Mouse (Mus musculus) cerebellum, adult 11 months (tissue): ENCODE measurements at regions not wholly inside any gene's neighbourhood (a gene's known extent, or its start where the extent isn't known, plus 50 kb on each side); places are given as distances from the start of the nearest gene placed in this dataset.
A peak's percentile ranks its signal among the peaks of the same experiment; 100 is the strongest.
"Not testable (repeated sequence)": the region's sequence is repeated elsewhere in the genome, so short reads cannot be mapped to it uniquely, and the experiment has no call there.

Experiments
- DNase-seq: peaks from one replicate; pipeline ENCODE4 v3.0.0; 2022

DNA sequence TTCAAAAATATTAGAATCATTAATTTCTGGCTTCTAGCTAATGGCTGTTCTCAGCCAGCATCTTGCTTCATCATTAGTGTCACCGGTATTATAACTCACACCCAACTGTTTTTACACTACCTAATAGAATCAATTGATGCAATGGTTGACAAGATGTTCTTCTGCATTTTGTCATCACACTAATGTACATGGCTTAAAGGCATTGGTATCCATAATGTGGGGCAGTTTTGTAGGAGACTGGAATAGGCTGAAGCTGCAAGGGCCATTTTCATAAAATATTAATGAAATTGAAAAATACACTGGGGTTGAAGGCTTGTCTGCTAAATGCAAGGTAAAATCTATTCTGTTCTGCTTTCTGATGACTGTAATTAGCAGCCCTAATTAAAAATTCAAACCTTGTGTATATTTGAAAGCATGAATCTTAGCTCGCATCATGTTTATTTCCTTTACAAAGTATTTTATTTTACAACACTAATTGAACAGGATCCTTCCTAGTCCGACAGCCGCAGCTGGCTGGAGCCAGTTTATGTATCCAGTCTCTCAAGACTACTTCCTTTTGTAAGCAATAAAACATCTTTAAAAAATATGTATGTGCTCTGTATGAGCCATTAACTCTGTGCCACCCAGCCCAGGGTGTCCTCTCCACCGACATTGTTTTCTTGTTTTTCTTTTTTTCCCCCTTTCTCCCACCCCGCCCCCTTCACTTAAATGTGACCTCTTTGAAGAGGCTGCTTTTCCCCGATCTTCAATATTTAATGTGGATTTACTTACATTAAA, 259.6 kb downstream of the Pou4f1 start:
- no peak for DNase-seq

DNA sequence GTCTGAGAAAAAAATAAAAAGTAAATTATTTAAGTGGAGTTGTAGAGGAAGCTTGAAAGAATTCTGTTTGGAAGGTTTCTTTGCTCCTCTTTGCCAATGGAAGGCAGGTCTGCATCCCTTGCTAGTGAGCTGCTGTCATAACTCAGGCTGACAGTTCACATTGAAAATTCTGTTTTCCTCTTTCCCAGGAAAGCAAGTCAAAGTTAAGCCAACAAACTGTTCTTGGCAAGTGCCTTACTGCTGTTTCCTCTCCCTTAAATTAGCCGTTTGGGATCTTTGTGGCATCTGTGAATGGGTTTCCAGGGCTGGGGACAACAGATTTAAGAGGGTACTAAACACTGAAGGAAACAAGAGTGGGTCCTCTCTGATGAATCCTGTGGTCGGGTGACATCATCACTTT, 261.2 kb downstream of the Pou4f1 start:
- DNase-seq, result no peak

DNA sequence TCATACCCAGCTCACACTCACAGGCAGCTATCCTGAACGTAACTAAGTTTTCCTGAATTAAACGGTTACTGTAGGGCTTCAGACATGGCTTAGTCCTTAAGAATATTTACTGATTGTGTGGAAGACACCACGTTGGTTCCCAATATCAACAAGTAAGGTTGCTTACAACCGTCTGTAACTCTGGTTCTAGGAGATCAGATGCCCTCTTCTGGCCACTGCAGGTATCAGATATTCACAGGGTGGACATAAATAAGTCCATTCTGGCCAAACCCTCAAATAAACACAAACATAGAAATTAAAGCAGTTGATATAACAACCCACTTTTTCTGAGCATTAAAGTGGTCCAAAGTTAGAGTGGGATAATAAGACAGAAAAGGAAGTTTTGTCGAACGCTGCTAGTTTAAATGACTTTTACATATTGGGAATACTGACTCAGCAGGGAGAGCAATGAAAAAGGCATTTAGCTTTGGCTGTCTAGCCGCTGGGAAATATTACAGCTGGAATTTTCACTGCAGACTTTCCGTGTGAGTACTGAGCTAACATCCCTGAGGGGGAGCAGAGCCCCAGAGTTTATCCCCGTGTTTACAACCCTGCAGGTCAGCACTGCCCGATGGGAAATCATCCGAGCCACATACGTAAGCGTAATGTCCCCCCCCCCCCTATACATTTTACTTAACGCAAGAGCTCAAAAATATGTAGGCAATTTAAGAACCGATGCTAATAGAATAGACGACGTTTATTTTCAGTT, 264.4 kb downstream of the Pou4f1 start:
- no peak for DNase-seq

DNA sequence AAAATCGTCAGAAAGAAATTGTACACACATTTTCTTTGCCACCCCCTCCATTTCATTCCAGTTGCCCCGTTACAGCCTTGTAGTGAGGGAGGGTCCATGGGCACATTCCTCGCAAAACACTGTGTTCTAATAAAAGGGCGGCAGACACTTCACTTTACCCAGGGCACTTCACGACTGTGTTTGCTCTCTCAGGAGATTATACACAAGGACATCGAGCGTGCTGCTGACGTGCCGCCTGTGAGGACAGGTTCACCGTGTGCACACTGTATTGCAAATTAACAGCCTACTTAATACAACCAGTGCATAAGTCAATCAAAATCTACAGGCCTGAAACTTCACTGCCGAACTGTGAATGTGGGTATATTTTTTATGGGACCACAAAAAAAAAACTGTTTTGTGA, 274.6 kb downstream of the Pou4f1 start:
- no peak for DNase-seq

DNA sequence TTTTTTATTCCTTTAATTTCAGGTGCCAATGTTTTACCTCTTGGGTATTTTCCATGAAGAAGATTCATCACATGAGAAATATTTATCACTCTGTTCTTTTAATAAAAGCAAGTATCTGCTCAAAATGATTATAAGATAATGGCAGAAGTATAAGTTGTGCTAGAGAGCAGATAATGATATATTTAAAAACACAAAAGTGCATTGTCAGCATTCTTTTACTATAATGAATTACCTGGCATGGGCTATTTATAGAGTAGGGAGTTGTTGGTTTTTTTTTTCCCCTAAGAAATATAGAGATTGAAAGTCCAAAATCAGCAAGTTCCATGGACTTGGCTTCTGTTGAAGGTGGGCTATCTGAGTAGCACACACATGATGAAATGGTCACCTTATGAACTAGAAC, 292.7 kb downstream of the Pou4f1 start:
- DNase-seq, result no peak

DNA sequence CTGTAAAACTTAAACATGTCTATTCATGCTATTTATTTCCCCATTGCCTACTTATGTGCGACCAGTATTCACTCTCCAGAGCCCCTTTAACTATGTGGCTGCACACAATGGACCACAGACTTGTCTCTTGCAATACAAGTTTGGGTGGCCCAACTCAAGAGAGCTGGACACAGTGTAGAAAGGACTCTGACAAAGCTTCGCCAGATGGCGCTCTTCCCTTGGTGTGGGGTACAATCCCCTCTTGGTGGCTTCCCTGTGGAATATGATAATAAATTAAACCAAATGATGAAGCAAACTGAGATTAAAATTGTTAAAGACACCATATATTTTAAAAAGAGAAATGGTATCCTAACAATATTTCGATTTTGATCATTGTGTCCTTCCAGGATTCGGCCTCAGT, 302.6 kb upstream of the Ednrb start:
- peak; percentile 3 for DNase-seq

DNA sequence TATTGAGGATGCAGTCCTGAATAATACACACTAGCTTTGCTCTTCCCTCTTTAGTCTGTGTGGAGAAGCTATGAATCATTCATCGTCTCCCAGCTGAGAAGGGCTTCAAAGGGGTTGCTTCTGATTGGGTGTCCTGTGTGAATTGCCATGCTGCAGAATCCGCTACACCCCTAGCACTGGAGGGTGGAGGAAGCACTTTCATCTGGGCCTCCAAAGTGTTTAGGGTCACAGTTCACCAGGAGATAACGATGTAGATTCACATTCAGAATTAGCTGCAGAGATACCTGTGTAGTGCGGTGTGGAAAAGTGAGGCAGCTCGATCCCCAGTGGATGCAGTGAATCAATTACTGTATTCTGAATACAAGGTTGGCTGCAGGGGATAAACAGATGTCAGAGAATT, 301.2 kb upstream of the Ednrb start:
- DNase-seq, result no peak

DNA sequence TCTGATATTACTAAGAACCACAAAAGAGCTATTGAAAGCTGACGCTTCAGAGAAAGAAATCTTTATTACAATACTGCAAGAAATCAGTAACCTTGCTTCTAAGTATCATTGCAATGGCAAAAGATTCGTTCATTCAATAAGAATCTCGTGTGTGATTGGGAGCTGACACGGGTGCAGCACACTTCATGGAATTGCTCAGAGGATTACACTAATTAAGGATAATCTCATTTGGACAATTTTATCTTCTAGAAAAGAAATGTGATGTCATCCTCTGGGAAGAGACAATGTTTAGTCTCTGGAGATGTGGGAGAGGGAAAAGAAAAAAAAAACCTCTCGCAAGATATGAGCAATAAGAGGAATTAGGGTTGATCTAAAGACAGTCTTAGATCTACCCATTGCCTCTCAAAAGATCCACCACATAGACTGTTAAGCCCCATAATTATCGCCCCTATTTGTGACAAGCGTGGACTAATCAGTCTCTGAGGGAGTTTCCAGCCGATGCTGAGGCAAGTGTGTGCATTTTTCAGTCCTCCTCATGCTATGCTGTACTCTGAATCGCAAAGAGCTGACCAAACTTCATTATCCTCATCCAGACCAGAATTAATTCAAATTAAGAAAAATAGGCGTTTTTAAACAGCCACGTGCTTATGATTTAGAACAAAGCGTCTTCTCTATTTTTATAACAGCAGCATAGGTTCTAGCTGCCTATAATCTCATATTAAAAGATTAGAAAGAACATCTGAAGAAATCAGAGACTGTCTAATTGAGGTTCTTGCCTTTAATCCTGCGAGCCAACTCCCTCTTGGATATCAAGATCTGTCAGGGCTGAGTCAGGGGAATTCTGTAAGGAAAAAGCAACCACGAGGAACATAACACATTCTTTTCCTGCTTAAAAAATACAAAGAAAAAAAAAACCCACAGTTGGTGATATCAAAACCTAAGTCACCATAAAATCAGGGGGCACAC, 271.1 kb upstream of the Ednrb start:
- no peak for DNase-seq

DNA sequence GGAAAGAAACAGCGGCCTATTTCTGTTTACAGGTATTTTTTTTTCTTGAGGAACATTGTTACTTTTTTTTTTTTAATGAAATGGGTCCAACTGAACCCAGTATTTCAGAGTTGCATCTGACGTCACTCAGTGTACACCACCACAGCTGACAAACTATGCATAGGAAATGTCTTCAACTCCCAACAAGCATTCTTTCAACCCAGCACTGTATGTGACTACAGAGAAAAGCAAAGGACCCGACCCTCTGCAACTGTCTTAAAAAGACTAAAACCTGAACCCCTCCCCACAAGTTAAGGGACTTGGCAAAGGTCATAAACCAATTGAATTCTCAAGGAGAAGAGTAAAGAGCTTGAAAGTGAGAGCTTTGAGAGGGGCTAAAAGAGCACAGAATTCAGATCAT, 270.0 kb upstream of the Ednrb start:
- DNase-seq, result no peak

DNA sequence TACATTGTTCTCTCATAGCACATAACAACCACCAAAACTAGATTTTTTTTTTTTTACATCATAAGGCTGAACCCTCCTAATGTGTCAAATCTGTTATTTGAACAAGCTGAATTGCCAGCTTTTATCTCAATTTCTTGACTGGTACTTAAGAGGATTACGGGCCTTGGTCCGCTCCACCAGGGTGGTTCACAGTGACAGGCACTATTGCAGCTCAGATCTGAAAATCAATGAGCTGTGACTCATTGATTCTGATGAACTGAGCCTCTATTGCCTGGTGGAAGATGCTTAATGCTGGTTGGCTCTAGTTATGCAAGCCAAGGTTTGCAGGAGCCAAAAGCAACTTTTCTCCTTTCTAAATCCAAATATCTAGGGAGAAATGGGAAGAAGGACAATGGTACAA, 269.2 kb upstream of the Ednrb start:
- DNase-seq, result no peak

DNA sequence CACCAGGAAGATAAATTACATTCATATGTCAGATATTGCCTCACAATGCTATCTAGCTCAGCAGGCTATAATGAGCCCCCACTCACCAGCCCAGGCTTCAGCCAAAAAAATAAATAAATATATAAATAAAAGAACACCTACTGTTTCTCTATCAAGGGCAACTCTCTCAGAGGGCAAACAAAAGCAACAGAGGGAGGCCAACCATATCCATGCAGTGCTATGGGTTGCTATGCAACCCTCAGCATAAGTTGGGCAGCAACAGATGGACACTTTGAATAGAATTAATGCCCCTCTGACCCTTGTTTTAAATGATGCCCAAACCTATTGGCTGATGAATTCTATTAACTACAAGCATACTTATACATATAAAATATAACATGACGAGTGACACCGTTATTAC, 242.2 kb upstream of the Ednrb start:
- DNase-seq, result no peak

DNA sequence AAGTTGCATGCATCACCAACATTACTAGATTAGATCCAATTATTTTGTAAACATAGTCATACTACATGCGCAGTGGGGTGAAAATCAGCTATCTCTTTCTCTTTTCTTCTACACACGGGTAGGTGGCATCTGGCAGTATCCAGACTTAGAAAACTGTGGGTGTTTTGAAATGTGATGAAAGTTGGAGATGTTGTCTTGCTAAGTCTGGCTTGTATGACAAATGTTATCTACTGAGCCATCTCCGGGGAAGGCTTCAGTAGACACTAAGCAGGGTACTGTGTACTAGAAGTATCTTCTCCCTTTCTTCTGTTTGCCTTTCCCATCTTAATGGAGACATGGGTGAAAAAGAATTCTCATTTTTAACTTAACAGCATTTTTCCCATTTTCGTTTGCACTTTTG, 220.0 kb upstream of the Ednrb start:
- DNase-seq, result not testable (repeated sequence)

DNA sequence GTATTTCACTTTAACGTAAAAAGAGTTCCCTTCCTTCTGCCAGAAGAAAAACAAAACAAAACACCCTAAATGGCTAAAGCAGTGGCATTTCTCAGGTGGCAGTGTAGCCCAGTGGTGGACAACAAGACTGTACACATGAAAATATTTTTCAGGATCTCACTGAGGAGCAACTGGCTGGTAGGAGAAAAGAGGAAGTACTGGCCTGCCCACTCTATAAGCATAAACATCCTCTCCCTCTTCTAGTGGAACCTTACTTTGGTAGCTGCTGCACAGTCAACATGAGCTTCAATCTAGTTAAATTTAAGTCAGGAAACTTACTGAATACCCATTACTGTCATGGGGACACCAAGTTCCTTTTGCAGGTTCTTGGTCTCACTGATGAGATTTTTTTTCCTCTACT, 209.5 kb upstream of the Ednrb start:
- DNase-seq, result no peak

DNA sequence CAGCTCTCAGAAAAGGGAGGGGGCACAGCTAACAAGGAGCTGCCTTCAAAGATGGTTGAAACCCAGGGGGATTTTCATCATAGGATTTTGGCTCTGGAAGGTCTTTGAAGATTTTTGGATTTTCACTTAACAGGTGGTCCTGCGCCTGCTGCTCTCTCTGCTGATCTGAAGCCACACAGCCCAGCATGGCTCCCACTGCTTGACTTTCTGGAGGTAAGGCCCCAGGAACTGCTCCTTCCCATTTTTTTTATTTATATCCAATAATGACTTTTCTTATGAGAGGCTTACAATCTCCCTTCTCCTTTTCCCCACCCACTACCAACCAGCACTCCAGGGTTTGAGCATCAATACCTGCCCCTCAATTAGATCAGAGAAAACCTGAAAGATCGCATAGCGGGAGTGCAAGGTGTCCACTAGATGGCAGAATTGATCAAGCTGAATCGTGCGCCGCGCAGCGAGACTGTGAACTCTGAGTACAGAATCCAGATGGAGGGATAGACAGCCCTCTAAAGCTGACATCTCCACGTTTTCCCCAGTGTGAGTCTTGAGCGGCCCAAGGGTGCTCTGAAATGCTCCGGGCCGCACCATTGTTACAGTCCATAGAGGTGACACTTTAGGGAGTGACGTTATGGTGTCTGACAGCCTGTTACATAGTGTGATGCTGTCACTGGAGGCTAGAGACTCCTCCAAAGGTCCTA, 194.6 kb upstream of the Ednrb start:
- DNase-seq, result peak; percentile 21

DNA sequence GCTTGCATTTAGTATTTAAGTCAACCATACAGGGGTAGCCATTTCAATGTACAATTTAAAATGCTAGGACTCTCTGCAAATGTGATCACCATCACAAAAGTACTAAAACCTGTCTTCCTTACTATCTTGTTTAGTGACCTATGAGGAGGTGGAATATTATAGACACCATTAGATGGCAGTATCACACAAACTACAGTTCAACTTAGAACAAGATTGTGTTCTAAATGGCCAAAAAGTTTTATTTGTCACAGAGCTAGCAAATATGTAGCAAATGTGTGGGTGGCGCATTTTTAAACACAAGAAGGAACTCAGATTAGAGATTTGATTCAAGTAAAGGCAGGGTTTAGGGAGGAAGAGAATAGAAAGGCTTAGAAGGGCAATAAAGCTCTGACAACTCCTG, 189.4 kb upstream of the Ednrb start:
- no peak for DNase-seq

DNA sequence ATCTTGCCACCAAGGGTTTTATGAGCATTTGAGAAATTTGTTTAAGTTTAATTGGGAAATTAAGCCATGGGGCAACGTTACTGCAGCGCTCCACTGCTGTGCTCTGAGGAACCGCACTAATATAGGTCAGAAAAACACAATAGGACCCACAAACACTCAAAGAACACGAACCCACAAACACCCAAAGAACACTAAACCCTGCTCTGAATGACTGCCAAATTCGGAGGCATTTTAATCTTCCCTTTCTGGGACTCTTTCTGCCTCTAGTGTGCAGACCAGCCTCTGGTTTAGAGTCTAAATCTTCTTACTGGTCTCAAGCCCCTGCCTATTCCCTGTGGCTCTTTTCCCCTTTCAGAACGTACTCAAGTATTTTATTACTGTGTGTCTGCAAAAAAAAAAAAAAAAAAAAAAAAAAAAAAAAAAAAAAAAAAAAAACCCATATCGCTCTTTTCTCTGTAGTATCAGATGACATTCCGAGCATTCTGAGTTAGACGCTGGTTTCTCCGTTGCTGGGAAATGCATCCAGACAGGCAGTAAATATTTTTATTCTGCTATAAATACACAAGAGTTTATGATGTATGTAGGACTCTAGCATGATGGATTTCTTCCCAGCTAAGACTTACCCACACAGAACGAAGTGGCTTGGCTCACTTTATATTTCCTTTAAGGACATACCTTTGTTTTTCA, 186.7 kb upstream of the Ednrb start:
- DNase-seq, result no peak

DNA sequence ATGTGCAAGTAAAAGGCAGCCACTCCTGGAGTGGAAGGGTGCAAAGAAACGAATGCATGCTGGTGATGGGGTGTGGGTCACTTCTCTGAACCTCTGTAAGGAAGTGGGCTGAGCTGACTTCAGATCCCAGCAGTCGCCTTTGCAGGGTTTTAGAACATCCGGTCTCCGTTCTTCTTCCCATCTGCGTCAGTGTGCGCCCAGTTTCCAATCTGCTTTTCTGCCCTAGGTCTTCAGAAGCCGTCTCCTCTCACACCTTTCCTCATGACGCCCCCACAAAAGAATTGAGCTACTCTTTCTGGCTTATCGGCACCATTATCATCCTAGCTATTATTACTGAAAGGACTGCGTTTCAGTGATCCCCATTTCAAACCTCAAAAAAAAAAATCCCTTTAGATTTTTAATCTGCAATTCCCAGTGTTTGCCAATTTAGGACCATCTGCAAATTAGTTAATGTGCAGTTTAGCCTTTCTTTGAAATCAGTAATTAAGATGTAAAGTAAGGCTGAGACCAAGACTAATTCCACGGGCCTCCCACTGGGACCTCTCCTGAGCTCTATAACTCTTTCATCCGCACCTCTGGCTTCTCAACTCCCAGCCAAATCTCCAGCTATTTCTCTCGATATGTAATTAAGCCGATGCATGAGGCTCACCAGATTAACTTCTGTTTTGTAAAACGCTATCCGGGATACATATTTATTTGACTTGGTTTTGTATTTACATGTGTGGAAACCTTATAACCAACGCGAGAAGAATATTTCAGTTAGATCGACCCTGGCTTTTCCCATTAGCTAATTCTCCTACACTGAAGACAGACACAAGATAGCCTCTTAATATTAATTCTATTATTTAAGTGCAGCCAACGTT, 185.7 kb upstream of the Ednrb start:
- DNase-seq, result no peak

DNA sequence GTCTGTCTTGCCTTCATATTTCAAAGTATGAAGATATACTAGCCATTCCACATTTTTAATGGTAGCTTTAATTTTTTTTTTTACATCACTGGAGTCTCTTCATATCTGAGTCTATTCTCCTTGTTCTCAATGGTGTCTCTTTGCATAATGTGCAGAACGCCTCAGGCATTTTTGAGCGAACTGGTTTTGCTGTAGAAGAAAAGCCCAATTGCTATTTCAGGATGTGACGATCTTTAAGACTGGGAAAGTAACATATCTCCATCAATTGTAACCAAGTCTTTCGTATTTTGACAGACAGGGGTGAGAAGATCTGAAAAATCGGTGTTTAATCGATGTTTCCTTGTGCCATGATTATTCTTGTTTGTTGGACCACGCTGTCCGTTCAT, 183.7 kb upstream of the Ednrb start:
- DNase-seq, result no peak

DNA sequence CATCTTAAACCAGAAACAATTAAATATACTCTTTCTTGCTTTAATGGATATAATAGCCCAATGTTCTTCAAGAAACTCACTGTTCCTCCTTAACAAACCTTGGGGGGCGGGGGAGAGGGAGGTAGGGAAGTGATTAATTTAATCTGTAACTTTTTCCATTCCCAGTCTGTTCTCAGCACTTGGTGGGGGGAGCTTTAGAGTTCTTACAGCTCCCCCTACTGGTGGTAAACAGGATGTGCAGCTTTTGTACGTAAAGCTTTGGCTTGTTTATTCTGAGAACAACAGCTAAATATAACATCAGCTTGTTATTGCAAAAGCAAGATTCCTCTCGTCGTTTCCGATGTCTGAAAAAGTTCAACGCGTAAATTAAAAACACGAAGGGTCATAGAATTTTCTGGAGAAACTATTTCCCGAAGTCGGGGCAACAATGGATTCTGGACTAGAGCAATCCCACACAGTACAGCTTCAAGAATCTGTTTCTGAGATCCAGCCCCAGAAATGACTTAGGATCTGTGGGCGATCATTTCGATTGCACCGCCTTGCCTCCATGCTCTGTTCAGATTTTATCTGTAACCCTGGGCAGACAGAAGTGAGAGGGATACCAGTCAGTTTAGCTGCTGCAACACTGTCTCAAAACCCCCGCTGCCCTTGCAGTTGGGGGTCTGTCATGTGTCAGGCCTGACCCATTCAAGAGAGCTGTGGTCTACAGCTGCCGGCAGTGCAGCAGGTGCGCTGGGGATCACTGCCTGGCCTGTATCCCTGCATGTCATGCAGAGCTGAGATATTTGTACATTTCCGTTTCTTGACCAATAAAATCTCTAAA, 183.1 kb upstream of the Ednrb start:
- peak; percentile 3 for DNase-seq

DNA sequence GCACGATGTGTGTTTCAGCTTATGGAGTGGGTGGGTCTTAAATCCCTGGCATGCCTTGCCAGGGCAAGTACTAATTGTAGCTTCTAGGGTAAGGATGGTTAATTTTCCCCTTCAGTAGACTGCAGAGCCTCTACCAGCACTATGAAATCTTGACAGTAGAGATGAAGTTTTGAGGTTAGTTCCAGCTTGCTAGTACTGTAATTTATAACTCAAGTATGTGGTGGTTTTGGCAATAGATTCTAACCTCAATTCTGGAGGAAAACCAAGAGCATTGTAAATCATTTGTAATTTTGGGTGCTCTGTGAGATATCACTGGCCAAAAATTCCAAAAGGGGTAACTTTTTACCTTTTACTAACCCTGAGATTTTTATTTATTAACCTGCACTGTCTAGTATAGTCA, 164.3 kb upstream of the Ednrb start:
- no peak for DNase-seq
